In genomic region chr16:58612969-58613368, GRCm38 (mm10) we compare ENCODE assay signal across 25 mouse cellular contexts. TPM values are rescaled to one million over a fixed set of nuclear protein-coding genes. Genes with fewer than 3 reads are reported as not detected.
A peak's percentile ranks its signal among the peaks of the same experiment; 100 is the strongest.
DNase-seq lines count a peak whose midpoint lies in the region; ATAC-seq lines count a peak whose summit lies in the region.
"Had no signal": no experiment of that assay in that cellular context is flagged by ENCODE, and none has a peak within 500 bp of the region (broad histone marks: within the 10 kb centered on the region; RNA-seq: fewer than 3 reads in every experiment).

No protein-coding gene starts in this region.

- H3K27me3 ChIP-seq in intestine, embryonic 15.5 days (replicated peaks), result no peaks in the 10 kb centered on the region
- no peaks in the 10 kb centered on the region for H3K27me3 ChIP-seq in hindbrain, embryonic 16.5 days (replicated peaks; ENCODE audit: control insufficient read depth, insufficient read depth, low read length)
- H3K27me3 ChIP-seq in forebrain, embryonic 13.5 days, result no peaks in the 10 kb centered on the region
- H3K27me3 ChIP-seq: embryonic facial prominence, embryonic 13.5 days; forebrain, embryonic 12.5 days; heart, embryonic 15.5 days had no signal

- H3K9me3 ChIP-seq in intestine, embryonic 15.5 days, result no peaks in the 10 kb centered on the region
- H3K9me3 ChIP-seq in hindbrain, embryonic 16.5 days (ENCODE audit: control insufficient read depth, low read length), result no peaks in the 10 kb centered on the region
- no peaks in the 10 kb centered on the region for H3K9me3 ChIP-seq in forebrain, embryonic 13.5 days (replicated peaks)
- H3K9me3 ChIP-seq: embryonic facial prominence, embryonic 13.5 days; forebrain, embryonic 12.5 days; heart, embryonic 15.5 days; hindbrain, embryonic 10.5 days had no signal

- H3K4me2 ChIP-seq in intestine, embryonic 15.5 days (replicated peaks), result no peak overlapping the region
- no peak overlapping the region for H3K4me2 ChIP-seq in hindbrain, embryonic 16.5 days (ENCODE audit: low read length)
- H3K4me2 ChIP-seq in forebrain, embryonic 13.5 days, result no peak overlapping the region
- H3K4me2 ChIP-seq: embryonic facial prominence, embryonic 13.5 days; forebrain, embryonic 12.5 days; heart, embryonic 11.5 days; heart, embryonic 15.5 days; hindbrain, embryonic 14.5 days had no signal

- H3K27ac ChIP-seq in intestine, embryonic 15.5 days, result no peak overlapping the region
- no peak overlapping the region for H3K27ac ChIP-seq in hindbrain, embryonic 16.5 days (ENCODE audit: low read depth, low read length)
- no peak overlapping the region for H3K27ac ChIP-seq in forebrain, embryonic 13.5 days
- H3K27ac ChIP-seq: embryonic facial prominence, embryonic 13.5 days; forebrain, embryonic 12.5 days; gastrocnemius, adult 2 months; heart, adult 2 months; heart, embryonic 15.5 days; hindbrain, embryonic 10.5 days; hindbrain, embryonic 14.5 days had no signal

- ATAC-seq in common myeloid progenitor, adult 5-6 weeks (replicated peaks; ENCODE audit: low read depth, poor library complexity, severe bottlenecking), result peak; percentile 60
- ATAC-seq in intestine, embryonic 15.5 days, result peak; percentile 77
- peak; percentile 60 for ATAC-seq in megakaryocyte, adult 5-6 weeks (ENCODE audit: poor library complexity, severe bottlenecking)
- no peak for ATAC-seq in hindbrain, embryonic 16.5 days
- ATAC-seq in forebrain, embryonic 13.5 days, result no peak

- no peak overlapping the region for H3K9ac ChIP-seq in intestine, embryonic 15.5 days
- H3K9ac ChIP-seq in hindbrain, embryonic 16.5 days (ENCODE audit: low read depth, low read length), result no peak overlapping the region
- H3K9ac ChIP-seq in forebrain, embryonic 13.5 days, result no peak overlapping the region
- H3K9ac ChIP-seq: embryonic facial prominence, embryonic 13.5 days; forebrain, embryonic 12.5 days; heart, embryonic 15.5 days; hindbrain, embryonic 14.5 days had no signal

- WGBS in intestine, embryonic 15.5 days, result 54% methylated on average over 3 of the region's 3 CpGs
- 81% methylated on average over 3 of the region's 3 CpGs for WGBS in hindbrain, embryonic 16.5 days
- 82% methylated on average over 3 of the region's 3 CpGs for WGBS in forebrain, embryonic 13.5 days

- peak; percentile 31 for DNase-seq in A20 (ENCODE audit: low read depth, low spot score)
- no peak for DNase-seq in gastrocnemius, postnatal 10 days
- no peak for DNase-seq in thymus, postnatal 25 days
- DNase-seq: adrenal gland, postnatal 10 days; cerebellum, adult 11-12 months; cerebellum, adult 9-10 months; cerebellum, postnatal 25 days; gastrocnemius, adult 2 months; gastrocnemius, postnatal 36 days; heart, adult 2 months; heart, postnatal 14 days had no signal

- H3K4me1 ChIP-seq in intestine, embryonic 15.5 days (replicated peaks), result no peaks in the 10 kb centered on the region
- no peaks in the 10 kb centered on the region for H3K4me1 ChIP-seq in hindbrain, embryonic 16.5 days (ENCODE audit: control insufficient read depth, insufficient read depth, low read depth, low read length)
- H3K4me1 ChIP-seq in forebrain, embryonic 13.5 days, result no peaks in the 10 kb centered on the region
- H3K4me1 ChIP-seq: embryonic facial prominence, embryonic 13.5 days; forebrain, embryonic 12.5 days; heart, embryonic 15.5 days; hindbrain, embryonic 10.5 days had no signal

- H3K4me3 ChIP-seq in intestine, embryonic 15.5 days (replicated peaks), result no peak overlapping the region
- H3K4me3 ChIP-seq in hindbrain, embryonic 16.5 days (ENCODE audit: low read length), result no peak overlapping the region
- no peak overlapping the region for H3K4me3 ChIP-seq in forebrain, embryonic 13.5 days
- H3K4me3 ChIP-seq: embryonic facial prominence, embryonic 13.5 days; forebrain, embryonic 12.5 days; gastrocnemius, adult 2 months; heart, adult 2 months; heart, embryonic 15.5 days; hindbrain, embryonic 10.5 days had no signal

- H3K36me3 ChIP-seq in intestine, embryonic 15.5 days, result no peaks in the 10 kb centered on the region
- no peaks in the 10 kb centered on the region for H3K36me3 ChIP-seq in hindbrain, embryonic 16.5 days (ENCODE audit: control insufficient read depth, insufficient read depth, low read length)
- H3K36me3 ChIP-seq in forebrain, embryonic 13.5 days (ENCODE audit: poor library complexity, severe bottlenecking), result no peaks in the 10 kb centered on the region
- H3K36me3 ChIP-seq: embryonic facial prominence, embryonic 13.5 days; forebrain, embryonic 12.5 days; heart, embryonic 15.5 days; hindbrain, embryonic 10.5 days had no signal

RNA-seq across cellular contexts. Expression of gene Gm813, which starts 3.8 kb away (rescaled TPM):
- total RNA-seq in common myeloid progenitor, adult 5-6 weeks (2017), result not detected in 2 replicates
- polyA plus RNA-seq in intestine, embryonic 15.5 days (2015; fragmentation: Nextera tagmentation; extraction: Ambion mirVana), result not detected in 2 replicates
- not detected in 2 replicates for total RNA-seq in megakaryocyte, adult 5-6 weeks (2015)
- not detected in 2 replicates for total RNA-seq in megakaryocyte, adult 5-6 weeks (2017)
- not detected for total RNA-seq in gastrocnemius, postnatal 10 days (2021)
- polyA plus RNA-seq in hindbrain, embryonic 16.5 days (2015; fragmentation: Nextera tagmentation; extraction: Ambion mirVana), result not detected in 2 replicates
- polyA plus RNA-seq in forebrain, embryonic 13.5 days (2015; fragmentation: Nextera tagmentation; extraction: Ambion mirVana), result not detected in 2 replicates
- total RNA-seq: adrenal gland, postnatal 10 days; adrenal gland, postnatal 4 days; ES-E14; gastrocnemius, adult 2 months; gastrocnemius, postnatal 36 days; heart, adult 2 months; heart, postnatal 14 days had no signal
- polyA plus RNA-seq: brain, embryonic 14.5 days; embryonic facial prominence, embryonic 13.5 days; forebrain, embryonic 12.5 days; heart, adult 2 months; heart, embryonic 11.5 days; heart, embryonic 15.5 days; hindbrain, embryonic 10.5 days; hindbrain, embryonic 14.5 days had no signal

RNA-seq across cellular contexts. Expression of gene E330017A01Rik, which starts 25.6 kb away (rescaled TPM):
- total RNA-seq in common myeloid progenitor, adult 5-6 weeks (2017), result not detected in 2 replicates
- not detected in 2 replicates for polyA plus RNA-seq in intestine, embryonic 15.5 days (2015; fragmentation: Nextera tagmentation; extraction: Ambion mirVana)
- not detected in 2 replicates for total RNA-seq in megakaryocyte, adult 5-6 weeks (2015)
- total RNA-seq in megakaryocyte, adult 5-6 weeks (2017), result not detected in 2 replicates
- not detected for total RNA-seq in gastrocnemius, postnatal 10 days (2021)
- not detected in 2 replicates for polyA plus RNA-seq in hindbrain, embryonic 16.5 days (2015; fragmentation: Nextera tagmentation; extraction: Ambion mirVana)
- polyA plus RNA-seq in forebrain, embryonic 13.5 days (2015; fragmentation: Nextera tagmentation; extraction: Ambion mirVana), result not detected in 2 replicates
- total RNA-seq: adrenal gland, postnatal 10 days; adrenal gland, postnatal 4 days; ES-E14; gastrocnemius, adult 2 months; gastrocnemius, postnatal 36 days; heart, adult 2 months; heart, postnatal 14 days had no signal
- polyA plus RNA-seq: brain, embryonic 14.5 days; embryonic facial prominence, embryonic 13.5 days; forebrain, embryonic 12.5 days; heart, adult 2 months; heart, embryonic 11.5 days; heart, embryonic 15.5 days; hindbrain, embryonic 10.5 days; hindbrain, embryonic 14.5 days had no signal

RNA-seq across cellular contexts. Expression of gene Cpox, which starts 57.1 kb away (rescaled TPM):
- total RNA-seq in common myeloid progenitor, adult 5-6 weeks (2017), result 57.3 and 76.1 TPM in 2 replicates
- 58.4 and 71.3 TPM in 2 replicates for polyA plus RNA-seq in intestine, embryonic 15.5 days (2015; fragmentation: Nextera tagmentation; extraction: Ambion mirVana)
- total RNA-seq in megakaryocyte, adult 5-6 weeks (2015), result 36.6 and 50.8 TPM in 2 replicates
- 17.7 and 25.5 TPM in 2 replicates for total RNA-seq in megakaryocyte, adult 5-6 weeks (2017)
- total RNA-seq in gastrocnemius, postnatal 10 days (2021), result 10 to 100 TPM; 12.0 to 12.4 TPM
- 14.5 and 16.3 TPM in 2 replicates for polyA plus RNA-seq in hindbrain, embryonic 16.5 days (2015; fragmentation: Nextera tagmentation; extraction: Ambion mirVana)
- 8.4 and 10.3 TPM in 2 replicates for polyA plus RNA-seq in forebrain, embryonic 13.5 days (2015; fragmentation: Nextera tagmentation; extraction: Ambion mirVana)

Comparison
In these comparisons a context has a peak if more than half of its experiments do, and no peak if none do; other contexts are left out.
1. ATAC-seq: peak in common myeloid progenitor, adult 5-6 weeks (single experiment), intestine, embryonic 15.5 days (single experiment) and megakaryocyte, adult 5-6 weeks (single experiment); none in hindbrain, embryonic 16.5 days (single experiment) and forebrain, embryonic 13.5 days (single experiment).